Mouse (Mus musculus) neural tube, embryonic 11.5 days (tissue): ENCODE measurements around the gene Exosc1. TPM values are rescaled to one million over a fixed set of nuclear protein-coding genes. Genes with fewer than 3 reads are reported as not detected.
A peak's percentile ranks its signal among the peaks of the same experiment; 100 is the strongest.
"Not testable (repeated sequence)": the region's sequence is repeated elsewhere in the genome, so short reads cannot be mapped to it uniquely, and the experiment has no call there.

ENCODE experiments used
- ATAC-seq: fragments of 200-750 bp; cut with Nextera tagmentation; 2 replicates; pipeline ENCODE4 v1.8.0; 2017; ENCODE audit warnings: moderate number of reproducible peaks, mild to moderate bottlenecking, moderate TSS enrichment, moderate library complexity; ENCODE audit not compliant: insufficient read depth, low FRiP score, low TSS enrichment
- DNase-seq: peaks from one replicate; pipeline ENCODE4 v3.0.0-alpha.2; 2015; ENCODE audit warnings: low spot score
- H3K27ac ChIP-seq: fragments of 300-500 bp; sonication (generic); 2 replicates; pipeline ENCODE4 v1.5.1; 2014; ENCODE audit warnings: low read depth, mild to moderate bottlenecking, low read length
- H3K27me3 ChIP-seq: fragments of 300-500 bp; sonication (generic); 2 replicates; pipeline ENCODE4 v1.6.1; 2014; ENCODE audit warnings: mild to moderate bottlenecking, low read length, mixed read lengths; ENCODE audit not compliant: control insufficient read depth, insufficient read depth
- H3K36me3 ChIP-seq: fragments of 300-500 bp; sonication (generic); 2 replicates; pipeline ENCODE4 v1.6.1; 2014; ENCODE audit warnings: mild to moderate bottlenecking, low read length, moderate library complexity, mixed read lengths; ENCODE audit not compliant: control insufficient read depth, insufficient read depth
- H3K4me1 ChIP-seq: fragments of 300-500 bp; sonication (generic); 2 replicates; pipeline ENCODE4 v1.6.1; 2014; ENCODE audit warnings: low read length, mixed read lengths; ENCODE audit not compliant: control insufficient read depth, insufficient read depth
- H3K4me2 ChIP-seq: fragments of 300-500 bp; sonication (generic); 2 replicates; pipeline ENCODE4 v1.6.1; 2014; ENCODE audit warnings: low read depth, mild to moderate bottlenecking, moderate library complexity
- H3K4me3 ChIP-seq: fragments of 300-500 bp; sonication (generic); 2 replicates; pipeline ENCODE4 v1.5.1; 2014; ENCODE audit warnings: low read depth, low read length
- H3K9ac ChIP-seq: fragments of 300-500 bp; sonication (generic); 2 replicates; pipeline ENCODE4 v1.6.1; 2014; ENCODE audit warnings: mild to moderate bottlenecking, low read length
- H3K9me3 ChIP-seq: fragments of 300-500 bp; sonication (generic); 2 replicates; pipeline ENCODE4 v1.6.1; 2016; ENCODE audit warnings: low read length; ENCODE audit not compliant: control insufficient read depth
- WGBS: fragments of 180-500 bp; shearing (Covaris S2); extraction: QIAGEN DNeasy Blood & Tissue Kit; methylation state at CpG from one replicate; pipeline ENCODE4 v1.1.7; 2014; 5-methylcytosine and 5-hydroxymethylcytosine counted together
- polyA plus RNA-seq: library from polyadenylated mRNA; unstranded; fragments of >200 nt; fragmentation: Nextera tagmentation; extraction: Ambion mirVana; gene quantifications from 2 replicates; pipeline ENCODE4 v1.2.1, GENCODE M21; 2014

Exosc1 gene
- polyA plus RNA-seq, 1 experiment from 2014 or later: 61.3 TPM

- DNase-seq: no peak
- peaks cover 11% of the 10 kb centered on the region for H3K36me3 ChIP-seq
Observed at GRCm38 (mm10) chr19:41919471-41919870, 13.8 kb downstream of the Exosc1 start.

GRCm38 (mm10) chr19:41916853-41917252 is 16.4 kb downstream of the Exosc1 start:
- H3K4me3 ChIP-seq: no peak overlapping the region
- H3K4me2 ChIP-seq: no peak overlapping the region
- H3K9me3 ChIP-seq: no peaks in the 10 kb centered on the region
- H3K9ac ChIP-seq: no peak overlapping the region
- H3K27me3 ChIP-seq: no peaks in the 10 kb centered on the region
- WGBS: 94% methylated on average over 4 of the region's 4 CpGs
- no peak for DNase-seq
- H3K4me1 ChIP-seq: peaks cover 14% of the 10 kb centered on the region
- ATAC-seq: no peak
- peaks cover 11% of the 10 kb centered on the region for H3K36me3 ChIP-seq
- H3K27ac ChIP-seq: no peak overlapping the region

More at GRCm38 (mm10) chr19:41919471-41919870, 13.8 kb downstream of the Exosc1 start:
- no peak overlapping the region for H3K9ac ChIP-seq
- no peaks in the 10 kb centered on the region for H3K27me3 ChIP-seq
- no peak overlapping the region for H3K4me2 ChIP-seq
- 77% methylated on average over 4 of the region's 4 CpGs for WGBS
- H3K9me3 ChIP-seq: no peaks in the 10 kb centered on the region
- H3K27ac ChIP-seq: no peak overlapping the region
- H3K4me3 ChIP-seq: no peak overlapping the region
- no peak for ATAC-seq
- no peaks in the 10 kb centered on the region for H3K4me1 ChIP-seq

DNA sequence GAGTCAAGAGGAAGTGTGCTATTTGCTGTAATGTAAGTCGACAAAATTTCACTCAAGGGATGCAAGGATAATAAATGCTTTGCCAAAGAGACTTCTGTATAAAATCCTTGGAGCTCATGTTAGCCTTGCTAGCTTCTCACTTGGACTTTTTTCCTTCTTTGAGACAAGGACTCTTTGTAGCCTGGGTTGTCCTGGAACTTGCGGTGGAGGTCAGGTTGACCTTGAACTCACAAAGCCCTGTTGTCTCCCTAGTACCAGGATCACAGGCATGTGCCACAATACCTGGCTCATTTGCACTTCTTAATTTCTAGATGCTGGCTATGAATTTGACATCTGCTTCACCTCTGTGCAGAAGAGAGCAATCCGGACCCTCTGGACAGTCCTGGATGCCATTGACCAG is 17.9 kb downstream of the Exosc1 start:
- Histone ChIP-seq H3K9ac (no peak overlapping the region), H3K9me3 (no peaks in the 10 kb centered on the region), H3K27me3 (no peaks in the 10 kb centered on the region), H3K27ac (no peak overlapping the region), H3K36me3 (peaks cover 11% of the 10 kb centered on the region), H3K4me1 (peaks cover 14% of the 10 kb centered on the region), H3K4me2 (no peak overlapping the region), H3K4me3 (no peak overlapping the region)
- ATAC-seq: no peak
- 95% methylated on average over 3 of the region's 3 CpGs for WGBS
- no peak for DNase-seq

GRCm38 (mm10) chr19:41914592-41914882 is 18.7 kb downstream of the Exosc1 start:
- not testable (repeated sequence) for H3K4me3 ChIP-seq, H3K27me3 ChIP-seq, DNase-seq, H3K9me3 ChIP-seq, H3K27ac ChIP-seq, ATAC-seq, H3K9ac ChIP-seq
- Histone ChIP-seq H3K4me2 (peak overlapping the region; percentile 93; the same call in 1 of the 2 replicates), H3K36me3 (peaks cover 11% of the 10 kb centered on the region), H3K4me1 (peaks cover 14% of the 10 kb centered on the region)

GRCm38 (mm10) chr19:41913774-41914591 is 19.2 kb downstream of the Exosc1 start:
- no peak overlapping the region for H3K27ac ChIP-seq
- H3K36me3 ChIP-seq: peaks cover 10% of the 10 kb centered on the region
- peak overlapping the region; percentile 84 for H3K9ac ChIP-seq
- peak overlapping the region; percentile 93 for H3K4me2 ChIP-seq
- ATAC-seq (no peak), DNase-seq (no peak)
- WGBS: 54% methylated on average over 6 of the region's 6 CpGs
- peaks cover 14% of the 10 kb centered on the region for H3K4me1 ChIP-seq
- peak overlapping the region; percentile 96 for H3K4me3 ChIP-seq
- no peaks in the 10 kb centered on the region for H3K9me3 ChIP-seq
- no peaks in the 10 kb centered on the region for H3K27me3 ChIP-seq

- H3K27me3 ChIP-seq: no peaks in the 10 kb centered on the region
- no peaks in the 10 kb centered on the region for H3K9me3 ChIP-seq
- peak overlapping the region; percentile 84 for H3K9ac ChIP-seq
- peak; percentile 70 for ATAC-seq
- DNase-seq: peak; percentile 53
- peak overlapping the region; percentile 96 for H3K4me3 ChIP-seq
- 0 out of 2 replicates have a peak overlapping the region, but pooled peaks have one; percentile 53 for H3K27ac ChIP-seq
- H3K36me3 ChIP-seq: peaks cover 8% of the 10 kb centered on the region
- under 1% methylated on average over 48 of the region's 53 CpGs for WGBS
- peak overlapping the region; percentile 93 for H3K4me2 ChIP-seq
- peaks cover 14% of the 10 kb centered on the region for H3K4me1 ChIP-seq
Observed at GRCm38 (mm10) chr19:41912121-41913080, 20.8 kb downstream of the Exosc1 start.

DNA sequence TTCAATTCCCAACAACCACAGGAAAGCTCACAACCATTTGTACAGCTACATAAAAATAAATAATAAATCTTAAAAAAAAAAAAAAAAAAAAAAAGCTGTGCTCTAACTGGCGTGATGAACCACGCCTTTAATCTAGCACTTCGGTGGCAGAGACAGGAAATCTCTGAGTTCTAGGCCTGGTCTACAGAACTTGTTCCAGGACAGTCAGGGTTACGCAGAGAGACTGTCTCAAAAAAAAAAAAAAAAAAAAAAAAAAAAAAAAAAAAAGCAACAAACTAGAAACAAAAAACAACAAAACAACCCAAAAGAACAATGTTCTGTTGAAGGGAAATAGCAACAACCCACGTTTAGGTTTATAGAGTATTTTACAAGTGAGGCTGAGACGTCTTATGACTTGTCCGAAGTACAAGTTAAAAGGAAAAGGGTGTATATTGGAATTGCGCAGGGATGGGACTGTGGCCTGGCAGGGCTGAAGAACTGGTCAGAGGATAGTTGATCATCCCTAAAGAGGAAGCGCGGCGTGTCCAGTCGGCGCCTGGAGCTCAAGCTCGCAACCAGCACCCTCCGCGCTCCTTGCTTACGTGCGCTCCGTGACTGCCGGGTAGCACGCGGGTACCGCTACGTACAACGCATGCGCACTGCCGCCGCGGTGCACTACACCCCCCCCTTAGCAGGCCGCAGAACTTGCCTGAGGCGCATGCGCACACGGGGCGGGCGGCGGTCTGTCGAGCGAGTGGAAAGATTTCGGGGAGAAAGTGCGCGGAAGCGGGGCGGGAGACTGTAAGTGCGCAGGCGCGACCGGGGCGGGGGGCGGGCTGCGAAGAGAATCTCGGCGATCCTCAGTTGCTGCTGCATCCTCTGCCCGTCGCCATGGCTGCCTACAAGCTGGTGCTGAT is 21.8 kb downstream of the Exosc1 start, which contains the start of gene Pgam1:
Gene Pgam1 (plus strand): TSS at position 746 of the 896 bp plus-strand sequence.
- Histone ChIP-seq H3K4me3 (peak within 1 kb of the TSS; percentile 96), H3K27me3 (no peaks in the 10 kb centered on the region), H3K27ac (peak within 1 kb of the TSS; percentile 65), H3K36me3 (peaks cover 3% of the 10 kb centered on the region), H3K9ac (peak within 1 kb of the TSS; percentile 84), H3K4me2 (peak within 1 kb of the TSS; percentile 93), H3K9me3 (no peaks in the 10 kb centered on the region), H3K4me1 (peaks cover 14% of the 10 kb centered on the region)
- DNase-seq: peak; percentile 100
- peak; percentile 88 for ATAC-seq
- WGBS: 8% methylated on average over 52 of the region's 54 CpGs

GRCm38 (mm10) chr19:41910396-41910795 is 22.8 kb downstream of the Exosc1 start:
- H3K27ac ChIP-seq: no peak overlapping the region
- no peak overlapping the region for H3K9ac ChIP-seq
- peaks cover 14% of the 10 kb centered on the region for H3K4me1 ChIP-seq
- ATAC-seq: no peak
- no peaks in the 10 kb centered on the region for H3K36me3 ChIP-seq
- H3K4me2 ChIP-seq: no peak overlapping the region
- no peaks in the 10 kb centered on the region for H3K27me3 ChIP-seq
- no peak overlapping the region for H3K4me3 ChIP-seq
- 92% methylated on average over 2 of the region's 2 CpGs for WGBS
- DNase-seq: no peak
- H3K9me3 ChIP-seq: no peaks in the 10 kb centered on the region
